Mouse (Mus musculus): ENCODE measurements around the gene Fubp3. TPM values are rescaled to one million over a fixed set of nuclear protein-coding genes. Genes with fewer than 3 reads are reported as not detected.

The Fubp3 gene
- polyA plus RNA-seq, 1 experiment from 2014 or later: 58.4 TPM

DNA sequence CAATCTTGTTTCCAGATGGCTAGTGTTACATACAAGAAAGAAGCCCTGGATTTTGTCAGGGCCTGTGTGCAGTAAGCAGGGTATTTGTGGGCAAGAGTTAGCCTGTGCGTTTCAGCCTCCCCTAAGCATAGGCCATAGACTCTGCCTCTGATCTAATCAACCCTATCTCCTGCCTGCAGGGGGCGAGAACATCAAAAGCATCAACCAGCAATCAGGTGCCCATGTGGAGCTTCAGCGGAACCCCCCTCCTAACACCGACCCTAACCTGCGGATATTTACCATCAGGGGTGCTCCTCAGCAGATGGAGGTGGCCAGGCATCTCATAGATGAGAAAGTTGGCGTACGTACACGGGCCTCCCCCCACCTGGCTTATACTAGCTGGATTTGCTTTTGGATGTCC, 38.9 kb downstream of the Fubp3 start:
- no peak overlapping the region for H3K4me2 ChIP-seq (ENCODE audit: low read length)
- H3K27ac ChIP-seq (replicated peaks; ENCODE audit: low read depth, low read length): no peak overlapping the region
- H3K4me1 ChIP-seq (ENCODE audit: control insufficient read depth, insufficient read depth, low read length): no peaks in the 10 kb centered on the region
- H3K4me3 ChIP-seq (replicated peaks; ENCODE audit: low read depth, low read length): no peak overlapping the region
- no peaks in the 10 kb centered on the region for H3K9me3 ChIP-seq (ENCODE audit: control insufficient read depth, low read length)
- no peaks in the 10 kb centered on the region for H3K27me3 ChIP-seq (ENCODE audit: control insufficient read depth, insufficient read depth, low read length)
- peaks cover 93% of the 10 kb centered on the region for H3K36me3 ChIP-seq (ENCODE audit: control insufficient read depth, insufficient read depth, low read length)
- H3K9ac ChIP-seq (replicated peaks; ENCODE audit: low read length): no peak overlapping the region
- ATAC-seq (ENCODE audit: low FRiP score, low TSS enrichment): no peak
- WGBS: 75% methylated on average over 8 of the region's 8 CpGs
- peak; percentile 24 for DNase-seq

DNA sequence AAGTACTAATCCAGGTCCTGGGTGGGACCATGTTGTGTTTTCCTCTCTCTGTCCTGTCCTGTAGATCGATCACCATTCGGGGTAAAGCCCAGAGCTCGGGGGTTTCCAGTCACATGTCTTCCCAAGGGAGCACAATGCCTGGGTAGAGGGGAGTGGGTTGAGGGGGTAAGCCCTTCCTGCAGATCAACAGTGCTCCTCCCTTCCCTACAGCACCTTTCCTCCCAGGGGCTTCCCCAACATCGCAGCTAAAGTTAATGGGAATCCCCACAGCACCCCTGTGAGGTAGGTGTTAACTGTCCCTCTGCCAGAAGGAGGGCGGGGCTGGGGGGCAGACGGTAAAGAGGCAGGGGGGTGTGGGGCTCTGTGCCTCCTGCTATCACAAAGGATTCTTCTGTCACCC, 40.2 kb downstream of the Fubp3 start:
- H3K9ac ChIP-seq (replicated peaks; ENCODE audit: low read length): no peak overlapping the region
- H3K36me3 ChIP-seq (ENCODE audit: control insufficient read depth, insufficient read depth, low read length): peaks cover 84% of the 10 kb centered on the region
- H3K4me3 ChIP-seq (replicated peaks; ENCODE audit: low read depth, low read length): no peak overlapping the region
- no peak overlapping the region for H3K4me2 ChIP-seq (ENCODE audit: low read length)
- ATAC-seq (ENCODE audit: low FRiP score, low TSS enrichment) (no peak), DNase-seq (no peak)
- H3K9me3 ChIP-seq (ENCODE audit: control insufficient read depth, low read length): no peaks in the 10 kb centered on the region
- no peak overlapping the region for H3K27ac ChIP-seq (replicated peaks; ENCODE audit: low read depth, low read length)
- WGBS: 84% methylated on average over 6 of the region's 6 CpGs
- no peaks in the 10 kb centered on the region for H3K27me3 ChIP-seq (ENCODE audit: control insufficient read depth, insufficient read depth, low read length)
- H3K4me1 ChIP-seq (ENCODE audit: control insufficient read depth, insufficient read depth, low read length): no peaks in the 10 kb centered on the region

DNA sequence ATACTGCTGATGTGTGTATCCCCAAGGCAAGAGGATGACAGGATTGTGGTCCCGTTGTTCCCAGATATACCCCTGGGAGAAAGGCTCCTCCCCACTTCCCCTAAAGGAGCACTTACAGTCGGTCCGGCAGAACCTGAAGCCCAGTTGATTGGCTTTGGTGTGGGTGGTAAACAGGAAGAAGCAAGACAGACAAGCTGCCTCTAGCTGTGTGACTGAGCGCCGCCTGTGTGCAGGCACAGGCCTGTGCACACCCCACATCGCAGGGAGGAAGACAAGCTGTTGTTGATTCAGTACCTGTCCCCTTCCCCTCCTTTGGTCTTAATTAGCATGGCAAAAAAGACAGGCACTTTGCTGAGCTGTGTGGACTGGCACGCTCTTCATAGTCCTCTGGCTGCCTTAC, 41.3 kb downstream of the Fubp3 start:
- no peak for ATAC-seq (ENCODE audit: low FRiP score, low TSS enrichment)
- 90% methylated on average over 7 of the region's 7 CpGs for WGBS
- no peaks in the 10 kb centered on the region for H3K4me1 ChIP-seq (ENCODE audit: control insufficient read depth, insufficient read depth, low read length)
- no peak overlapping the region for H3K27ac ChIP-seq (replicated peaks; ENCODE audit: low read depth, low read length)
- H3K4me2 ChIP-seq (ENCODE audit: low read length): no peak overlapping the region
- no peak overlapping the region for H3K4me3 ChIP-seq (replicated peaks; ENCODE audit: low read depth, low read length)
- H3K27me3 ChIP-seq (ENCODE audit: control insufficient read depth, insufficient read depth, low read length): no peaks in the 10 kb centered on the region
- H3K9me3 ChIP-seq (ENCODE audit: control insufficient read depth, low read length): no peaks in the 10 kb centered on the region
- H3K9ac ChIP-seq (replicated peaks; ENCODE audit: low read length): no peak overlapping the region
- no peak for DNase-seq
- H3K36me3 ChIP-seq (ENCODE audit: control insufficient read depth, insufficient read depth, low read length): peaks cover 77% of the 10 kb centered on the region

DNA sequence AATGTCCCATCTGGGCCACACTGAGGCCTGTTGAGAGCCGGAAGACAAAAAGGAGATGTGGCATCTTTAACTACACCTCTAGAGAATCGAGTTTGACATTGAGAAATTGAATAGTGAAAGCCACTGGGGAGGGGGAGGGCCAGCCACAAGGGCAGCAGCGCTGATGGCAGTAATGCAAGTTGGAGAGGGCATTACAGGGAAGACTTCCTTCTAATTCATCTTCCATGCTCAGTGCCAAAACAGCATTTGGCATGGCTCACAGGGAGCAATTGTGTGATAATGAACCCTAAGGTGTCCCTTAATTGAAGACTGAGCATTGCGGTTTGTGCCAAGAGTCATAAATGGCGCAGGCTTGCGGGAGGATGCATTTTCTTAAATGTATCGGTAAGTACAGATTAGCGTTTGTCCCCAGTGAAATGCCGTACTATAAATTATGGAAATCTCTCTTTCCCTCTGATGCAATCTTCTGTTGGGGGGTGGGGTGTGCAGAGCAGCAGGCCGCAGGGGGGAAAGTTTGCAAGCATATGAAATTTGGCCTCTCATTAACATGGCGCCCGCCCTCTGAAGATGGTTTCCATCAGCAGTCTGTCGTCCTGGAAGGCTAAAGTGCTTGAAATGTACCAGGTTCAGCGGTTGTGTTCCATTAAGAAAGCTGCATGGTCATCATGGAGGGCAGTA, 46.2 kb downstream of the Fubp3 start:
- H3K27ac ChIP-seq (replicated peaks; ENCODE audit: low read depth, low read length): no peak overlapping the region
- H3K4me2 ChIP-seq (ENCODE audit: low read length): no peak overlapping the region
- no peak overlapping the region for H3K4me3 ChIP-seq (replicated peaks; ENCODE audit: low read depth, low read length)
- ATAC-seq (ENCODE audit: low FRiP score, low TSS enrichment) (no peak), DNase-seq (peak; percentile 26)
- no peak overlapping the region for H3K9ac ChIP-seq (replicated peaks; ENCODE audit: low read length)
- no peaks in the 10 kb centered on the region for H3K4me1 ChIP-seq (ENCODE audit: control insufficient read depth, insufficient read depth, low read length)
- no peaks in the 10 kb centered on the region for H3K9me3 ChIP-seq (ENCODE audit: control insufficient read depth, low read length)
- H3K27me3 ChIP-seq (ENCODE audit: control insufficient read depth, insufficient read depth, low read length): no peaks in the 10 kb centered on the region
- WGBS: 63% methylated on average over 14 of the region's 14 CpGs
- peaks cover 32% of the 10 kb centered on the region for H3K36me3 ChIP-seq (ENCODE audit: control insufficient read depth, insufficient read depth, low read length)

DNA sequence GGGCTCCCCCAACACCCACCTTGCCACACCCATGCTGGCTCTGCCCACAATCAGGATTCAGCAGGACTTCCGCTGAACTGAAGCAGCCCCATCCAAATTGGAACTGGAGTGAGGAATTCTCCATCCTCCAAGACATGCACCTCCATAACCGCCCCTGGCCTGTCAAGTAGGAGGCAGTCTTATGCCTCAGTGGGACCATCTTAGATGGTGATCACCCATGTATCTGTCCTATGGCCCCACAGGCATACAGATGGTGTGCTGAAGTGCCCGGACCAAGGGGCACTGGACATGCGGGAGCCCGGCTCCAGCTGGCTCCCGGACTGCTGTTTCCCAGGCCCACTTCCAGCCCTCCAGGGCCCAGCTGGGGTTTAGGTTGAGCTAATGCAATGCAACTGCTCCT, 46.8 kb downstream of the Fubp3 start:
- Histone ChIP-seq H3K36me3 (ENCODE audit: control insufficient read depth, insufficient read depth, low read length) (peaks cover 26% of the 10 kb centered on the region), H3K4me2 (ENCODE audit: low read length) (no peak overlapping the region), H3K4me3 (replicated peaks; ENCODE audit: low read depth, low read length) (no peak overlapping the region), H3K4me1 (ENCODE audit: control insufficient read depth, insufficient read depth, low read length) (no peaks in the 10 kb centered on the region), H3K9me3 (ENCODE audit: control insufficient read depth, low read length) (no peaks in the 10 kb centered on the region), H3K9ac (replicated peaks; ENCODE audit: low read length) (no peak overlapping the region), H3K27me3 (ENCODE audit: control insufficient read depth, insufficient read depth, low read length) (no peaks in the 10 kb centered on the region), H3K27ac (replicated peaks; ENCODE audit: low read depth, low read length) (no peak overlapping the region)
- ATAC-seq (ENCODE audit: low FRiP score, low TSS enrichment) (no peak), DNase-seq (no peak)
- 91% methylated on average over 6 of the region's 6 CpGs for WGBS

DNA sequence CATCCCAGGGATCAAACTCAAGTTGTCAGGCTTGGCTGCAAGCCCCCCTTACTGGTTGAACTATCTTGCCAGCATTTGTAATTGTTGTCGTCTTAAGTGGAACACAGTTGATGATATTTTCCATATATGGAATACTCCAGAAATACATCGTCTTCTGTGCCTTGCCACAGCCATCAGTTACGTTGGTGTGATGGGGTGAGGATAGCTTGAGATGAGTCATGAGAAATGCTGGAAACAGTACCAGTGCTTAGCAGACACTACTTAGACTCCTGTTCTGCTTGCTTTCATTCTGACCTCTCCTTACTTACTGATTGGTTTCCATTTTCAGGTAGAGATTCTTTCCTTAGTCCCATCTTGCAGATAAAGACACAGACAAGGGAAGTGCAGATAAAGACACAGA, 61.1 kb downstream of the Fubp3 start:
- WGBS: 84% methylated on average over 3 of the region's 3 CpGs
- Histone ChIP-seq H3K9me3 (ENCODE audit: control insufficient read depth, low read length) (no peaks in the 10 kb centered on the region), H3K27ac (replicated peaks; ENCODE audit: low read depth, low read length) (no peak overlapping the region), H3K9ac (replicated peaks; ENCODE audit: low read length) (no peak overlapping the region), H3K4me3 (replicated peaks; ENCODE audit: low read depth, low read length) (no peak overlapping the region), H3K4me1 (ENCODE audit: control insufficient read depth, insufficient read depth, low read length) (peaks cover 25% of the 10 kb centered on the region), H3K36me3 (ENCODE audit: control insufficient read depth, insufficient read depth, low read length) (no peaks in the 10 kb centered on the region), H3K27me3 (ENCODE audit: control insufficient read depth, insufficient read depth, low read length) (peaks cover 89% of the 10 kb centered on the region), H3K4me2 (ENCODE audit: low read length) (no peak overlapping the region)
- ATAC-seq (ENCODE audit: low FRiP score, low TSS enrichment) (no peak), DNase-seq (no peak)

DNA sequence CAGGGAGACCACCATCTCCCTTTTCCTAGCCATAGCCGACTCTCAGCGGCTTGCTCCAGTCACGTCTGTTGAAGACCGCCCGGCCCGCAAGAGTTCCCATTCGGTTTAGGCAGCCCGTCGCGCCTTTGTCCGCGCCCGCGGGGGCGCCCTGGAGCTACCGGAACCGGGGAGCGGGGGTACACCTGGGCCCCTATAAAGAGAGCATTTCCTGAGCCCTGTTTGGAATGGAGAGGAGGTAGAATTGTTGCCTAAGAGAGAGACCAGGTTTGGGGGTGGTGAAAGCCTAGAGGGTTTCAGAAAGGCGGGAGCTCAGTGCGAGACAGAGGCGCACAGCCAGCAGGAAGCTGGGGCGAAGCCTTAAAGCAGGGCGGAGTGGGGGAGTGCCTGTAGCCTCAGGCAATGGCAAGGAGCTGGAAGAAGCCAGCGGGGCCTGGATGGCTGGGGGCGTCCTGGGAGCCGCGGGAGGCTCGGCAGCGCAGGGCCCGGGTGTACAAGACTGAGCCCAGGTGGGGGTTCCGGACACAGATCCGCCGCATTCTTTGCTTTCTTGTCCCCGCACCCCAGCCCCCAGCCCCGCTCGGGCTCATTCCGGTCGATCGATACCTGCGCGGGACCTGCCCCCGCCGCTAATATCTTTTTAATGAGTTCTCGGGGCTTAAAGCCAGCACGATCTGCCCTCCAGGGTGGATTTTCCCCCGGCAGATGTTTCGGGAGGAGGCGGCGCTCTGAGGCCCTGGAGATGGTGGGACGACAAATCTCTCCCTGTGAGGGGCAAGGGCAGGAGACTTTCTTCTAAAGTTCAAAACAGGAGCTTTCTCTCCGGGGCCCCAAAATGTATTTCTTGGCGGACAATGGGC, 63.1 kb downstream of the Fubp3 start:
- Histone ChIP-seq H3K36me3 (ENCODE audit: control insufficient read depth, insufficient read depth, low read length) (no peaks in the 10 kb centered on the region), H3K27ac (replicated peaks; ENCODE audit: low read depth, low read length) (peak overlapping the region; percentile 32; the same call in 1 of the 2 replicates), H3K27me3 (ENCODE audit: control insufficient read depth, insufficient read depth, low read length) (peaks cover 95% of the 10 kb centered on the region), H3K9ac (replicated peaks; ENCODE audit: low read length) (no peak overlapping the region; the same call in 1 of the 2 replicates), H3K9me3 (ENCODE audit: control insufficient read depth, low read length) (no peaks in the 10 kb centered on the region), H3K4me3 (replicated peaks; ENCODE audit: low read depth, low read length) (peak overlapping the region; percentile 29), H3K4me1 (ENCODE audit: control insufficient read depth, insufficient read depth, low read length) (peaks cover 32% of the 10 kb centered on the region), H3K4me2 (ENCODE audit: low read length) (peak overlapping the region; percentile 49)
- under 1% methylated on average over 50 of the region's 52 CpGs for WGBS
- no peak; the same call in 1 of the 2 replicates for ATAC-seq (ENCODE audit: low FRiP score, low TSS enrichment)
- DNase-seq: peak; percentile 64

DNA sequence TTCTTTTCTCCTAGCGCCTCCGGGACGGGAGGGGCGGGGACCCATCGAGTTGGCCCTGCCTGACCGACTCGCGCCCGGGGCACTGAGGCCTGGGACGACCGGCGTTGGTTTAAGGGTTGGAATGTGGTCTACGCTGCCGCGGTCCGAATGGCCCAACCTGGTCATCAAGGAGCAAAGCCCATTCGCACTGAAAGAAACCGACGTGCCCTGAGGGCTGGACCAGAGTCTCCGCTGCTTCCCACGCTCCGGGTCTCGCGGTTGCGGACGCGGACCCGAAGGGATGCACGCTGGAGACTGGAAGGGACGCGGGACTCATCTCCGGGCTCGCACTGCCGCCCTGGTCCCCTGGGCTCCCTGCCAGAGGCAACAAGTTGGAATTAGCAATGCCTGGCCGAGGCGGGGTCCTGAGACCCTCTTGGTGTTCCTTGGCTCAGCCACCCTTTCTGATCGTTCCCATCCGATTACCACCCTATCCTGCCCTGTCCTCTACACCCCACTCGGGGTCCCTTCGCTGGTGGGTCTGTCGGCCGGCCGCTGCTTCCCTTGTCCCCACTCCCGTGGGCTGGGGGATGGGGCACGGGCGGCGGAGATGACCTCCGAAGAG, 63.8 kb downstream of the Fubp3 start:
- peak overlapping the region; percentile 0; the same call in 1 of the 2 replicates for H3K9ac ChIP-seq (replicated peaks; ENCODE audit: low read length)
- DNase-seq (peak; percentile 73), ATAC-seq (ENCODE audit: low FRiP score, low TSS enrichment) (no peak; the same call in 1 of the 2 replicates)
- H3K27me3 ChIP-seq (ENCODE audit: control insufficient read depth, insufficient read depth, low read length): peaks cover 91% of the 10 kb centered on the region
- WGBS: under 1% methylated on average over 48 of the region's 48 CpGs
- H3K4me1 ChIP-seq (ENCODE audit: control insufficient read depth, insufficient read depth, low read length): peaks cover 32% of the 10 kb centered on the region
- no peaks in the 10 kb centered on the region for H3K36me3 ChIP-seq (ENCODE audit: control insufficient read depth, insufficient read depth, low read length)
- peak overlapping the region; percentile 29 for H3K4me3 ChIP-seq (replicated peaks; ENCODE audit: low read depth, low read length)
- H3K27ac ChIP-seq (replicated peaks; ENCODE audit: low read depth, low read length): peak overlapping the region; percentile 32
- H3K9me3 ChIP-seq (ENCODE audit: control insufficient read depth, low read length): no peaks in the 10 kb centered on the region
- peak overlapping the region; percentile 49 for H3K4me2 ChIP-seq (ENCODE audit: low read length)

All from midbrain, embryonic 14.5 days (tissue).